Comparison of ENCODE assay signal across 8 mouse cellular contexts in genomic region chr16:30512375-30513049, GRCm38 (mm10). TPM values are rescaled to one million over a fixed set of nuclear protein-coding genes. Genes with fewer than 3 reads are reported as not detected.
A peak's percentile ranks its signal among the peaks of the same experiment; 100 is the strongest.
DNase-seq lines count a peak whose midpoint lies in the region; ATAC-seq and TF ChIP-seq lines count a peak whose summit lies in the region.

No protein-coding gene starts in this region.

- peak overlapping the region; percentile 22 for H3K4me2 ChIP-seq in heart, embryonic 14.5 days (ENCODE audit: low read length)
- H3K4me2 ChIP-seq in liver, embryonic 12.5 days = peak overlapping the region; percentile 75

- ATAC-seq in heart, embryonic 14.5 days (ENCODE audit: insufficient number of reproducible peaks, insufficient read depth, low FRiP score, low read depth) = no peak
- ATAC-seq in liver, embryonic 12.5 days = peak; percentile 64

- peak overlapping the region; percentile 57 to 77 for H3K27ac ChIP-seq in heart, embryonic 14.5 days (replicated peaks in 1 of 2; ENCODE audit: control insufficient read depth in 1 of 2, insufficient read depth in 1 of 2, low read depth in 2 of 2, low read length in 2 of 2)
- peak overlapping the region; percentile 88 for H3K27ac ChIP-seq in liver, embryonic 12.5 days
- H3K27ac ChIP-seq in thymus, adult 2 months (ENCODE audit: control insufficient read depth, insufficient read depth, low read length) = no peak overlapping the region

- H3K4me1 ChIP-seq in heart, embryonic 14.5 days (ENCODE audit: control insufficient read depth in 2 of 2, insufficient read depth in 2 of 2, low read length in 2 of 2) = peaks cover 28 to 38% of the 10 kb centered on the region in 2 experiments
- peaks cover 44% of the 10 kb centered on the region for H3K4me1 ChIP-seq in liver, embryonic 12.5 days
- H3K4me1 ChIP-seq in thymus, adult 2 months (replicated peaks; ENCODE audit: control insufficient read depth, insufficient read depth, low read length) = peaks cover 14% of the 10 kb centered on the region

- WGBS in heart, embryonic 14.5 days = 31% methylated on average over 8 of the region's 8 CpGs
- 43% methylated on average over 8 of the region's 8 CpGs for WGBS in liver, embryonic 12.5 days (ENCODE audit: insufficient replicate concordance)
- WGBS in thymus, adult 2 months = 87% methylated on average over 8 of the region's 8 CpGs

- no peak for TF ChIP-seq CTCF in thymus, adult 2 months (IDR thresholded peaks at IDR 0.05; ENCODE audit: borderline replicate concordance, control insufficient read depth, extremely low read depth, insufficient read depth, low read length, poor library complexity)

- H3K36me3 ChIP-seq in heart, embryonic 14.5 days (ENCODE audit: control insufficient read depth, insufficient read depth, low read length) = peaks cover 18% of the 10 kb centered on the region; the same call in 1 of the 2 replicates
- no peaks in the 10 kb centered on the region for H3K36me3 ChIP-seq in liver, embryonic 12.5 days
- H3K36me3 ChIP-seq in thymus, adult 2 months (ENCODE audit: control insufficient read depth, insufficient read depth, low read length) = no peaks in the 10 kb centered on the region

- H3K9me3 ChIP-seq in heart, embryonic 14.5 days (ENCODE audit: control insufficient read depth, low read length) = peaks cover 3% of the 10 kb centered on the region
- H3K9me3 ChIP-seq in liver, embryonic 12.5 days (replicated peaks) = peaks cover 6% of the 10 kb centered on the region

- peak; percentile 56 to 62 for DNase-seq in heart, adult 18-20 months
- DNase-seq in heart, adult 9 months (ENCODE audit: low spot score in 2 of 2) = no peak
- DNase-seq in R1 (ENCODE audit: low read depth, low spot score) = peak; percentile 96
- no peak for DNase-seq in ovary, postnatal 14 days (ENCODE audit: low spot score)
- no peak for DNase-seq in cerebellum, adult 11-12 months
- no peak for DNase-seq in thymus, adult 2 months

- no peak overlapping the region for H3K4me3 ChIP-seq in heart, embryonic 14.5 days (ENCODE audit: control insufficient read depth in 1 of 2, insufficient read depth in 1 of 2, low read depth in 1 of 2, low read length in 2 of 2)
- H3K4me3 ChIP-seq in liver, embryonic 12.5 days = no peak overlapping the region
- no peak overlapping the region for H3K4me3 ChIP-seq in thymus, adult 2 months (ENCODE audit: control insufficient read depth, insufficient read depth, low read length)

- peaks cover 7% of the 10 kb centered on the region for H3K27me3 ChIP-seq in heart, embryonic 14.5 days (ENCODE audit: control insufficient read depth, insufficient read depth, low read length)
- peaks cover 16% of the 10 kb centered on the region for H3K27me3 ChIP-seq in liver, embryonic 12.5 days (replicated peaks)
- H3K27me3 ChIP-seq in thymus, adult 2 months (ENCODE audit: control insufficient read depth, insufficient read depth, low read length) = no peaks in the 10 kb centered on the region

- H3K9ac ChIP-seq in heart, embryonic 14.5 days (ENCODE audit: low read length) = peak overlapping the region; percentile 32
- H3K9ac ChIP-seq in liver, embryonic 12.5 days = peak overlapping the region; percentile 25; the same call in 1 of the 2 replicates

- TF ChIP-seq POLR2A in thymus, adult 2 months (IDR thresholded peaks at IDR 0.05; ENCODE audit: control insufficient read depth, extremely low read depth, insufficient read depth, low read length, poor library complexity) = no peak

RNA-seq across cellular contexts. Expression of gene Tmem44, which starts 38.1 kb away (rescaled TPM):
- 1 to 10 TPM; 3.8 to 4.4 TPM for total RNA-seq in heart, adult 18-20 months (2021)
- 24.2 and 24.3 TPM in 2 replicates for polyA plus RNA-seq in heart, embryonic 14.5 days (2014; fragmentation: Nextera tagmentation; extraction: Ambion mirVana)
- polyA plus RNA-seq in liver, embryonic 12.5 days (2016; fragmentation: Nextera tagmentation; extraction: Ambion mirVana) = 1.5 and 1.7 TPM in 2 replicates
- 1.4 and 3.1 TPM in 2 replicates for polyA plus RNA-seq in thymus, adult 2 months (2012; rRNA removed)

Comparison
In these comparisons a context has a peak if more than half of its experiments do, and no peak if none do; other contexts are left out.
1. DNase-seq: peak in heart, adult 18-20 months (2 of 2) and R1 (single experiment); none in heart, adult 9 months (0 of 2), ovary, postnatal 14 days (single experiment), cerebellum, adult 11-12 months (single experiment) and thymus, adult 2 months (single experiment).